Mouse (Mus musculus) limb, embryonic 13.5 days (tissue): Measurements from ENCODE around the gene Lama2. TPM values are rescaled to one million over a fixed set of nuclear protein-coding genes. Genes with fewer than 3 reads are reported as not detected.

Experiments used
- ATAC-seq: fragments of 200-750 bp; cut with Nextera tagmentation; 2 replicates; pipeline ENCODE4 v1.8.0; 2017; ENCODE audit warnings: low read depth, moderate number of reproducible peaks, moderate TSS enrichment; ENCODE audit not compliant: low FRiP score
- H3K27ac ChIP-seq: fragments of 300-500 bp; sonication (generic); 2 replicates; pipeline ENCODE4 v1.5.1; 2015; ENCODE audit warnings: inconsistent platforms, mild to moderate bottlenecking, moderate library complexity
- H3K27me3 ChIP-seq: fragments of 300-500 bp; sonication (generic); 2 replicates; pipeline ENCODE4 v1.6.1; 2015; ENCODE audit warnings: mild to moderate bottlenecking, inconsistent platforms
- H3K36me3 ChIP-seq: fragments of 300-500 bp; sonication (generic); 2 replicates; pipeline ENCODE4 v1.6.1; 2015; ENCODE audit warnings: inconsistent platforms, mild to moderate bottlenecking, moderate library complexity
- H3K4me1 ChIP-seq: fragments of 300-500 bp; sonication (generic); 2 replicates; pipeline ENCODE4 v1.6.1; 2015; ENCODE audit warnings: inconsistent platforms
- H3K4me2 ChIP-seq: fragments of 300-500 bp; sonication (generic); replicated peaks from 2 replicates; pipeline ENCODE4 v1.6.1; 2015; ENCODE audit warnings: inconsistent platforms, mild to moderate bottlenecking, moderate library complexity
- H3K4me3 ChIP-seq: fragments of 300-500 bp; sonication (generic); 2 replicates; pipeline ENCODE4 v1.5.1; 2015; ENCODE audit warnings: moderate library complexity, mild to moderate bottlenecking, inconsistent platforms
- H3K9ac ChIP-seq: fragments of 300-500 bp; sonication (generic); 2 replicates; pipeline ENCODE4 v1.6.1; 2015; ENCODE audit warnings: mild to moderate bottlenecking, inconsistent platforms
- H3K9me3 ChIP-seq: fragments of 300-500 bp; sonication (generic); 2 replicates; pipeline ENCODE4 v1.6.1; 2016; ENCODE audit warnings: inconsistent platforms
- WGBS: fragments of 180-500 bp; shearing (Covaris S2); methylation state at CpG from one replicate; pipeline ENCODE4 v1.1.7; 2015; 5-methylcytosine and 5-hydroxymethylcytosine counted together
- polyA plus RNA-seq: library from polyadenylated mRNA; unstranded; fragments of >200 nt; fragmentation: Nextera tagmentation; extraction: Ambion mirVana; gene quantifications from 2 replicates; pipeline ENCODE4 v1.2.1, GENCODE M21; 2015

The Lama2 gene
- polyA plus RNA-seq, 1 experiment from 2014 or later: 12.8 TPM

- Histone ChIP-seq H3K4me2 (no peak overlapping the region), H3K27ac (no peak overlapping the region), H3K36me3 (no peaks in the 10 kb centered on the region), H3K9me3 (no peaks in the 10 kb centered on the region), H3K4me1 (no peaks in the 10 kb centered on the region), H3K27me3 (no peaks in the 10 kb centered on the region), H3K9ac (no peak overlapping the region), H3K4me3 (no peak overlapping the region)
- ATAC-seq: no peak
- WGBS: 77% methylated on average over 3 of the region's 3 CpGs
Measured at GRCm38 (mm10) chr10:27508847-27509459, 110.6 kb downstream of the Lama2 start.

DNA sequence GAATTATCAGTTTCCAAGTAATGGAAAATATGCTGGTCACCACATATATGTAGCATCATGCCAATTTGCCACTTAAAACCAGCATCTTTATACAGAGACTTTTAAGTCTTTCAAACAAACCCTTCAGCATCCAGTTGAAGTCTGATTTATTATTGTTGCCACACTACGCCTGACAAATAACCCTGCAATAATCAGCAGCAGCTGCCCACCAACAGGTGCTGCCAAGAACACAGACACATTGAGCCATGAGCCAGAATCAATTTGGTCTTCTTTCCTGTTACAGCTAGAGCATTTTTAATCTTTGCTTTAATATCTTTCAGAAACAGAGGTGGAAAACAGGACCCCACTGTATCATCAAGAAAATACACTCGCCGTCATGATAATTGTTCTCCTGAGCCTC, 118.7 kb downstream of the Lama2 start:
- Histone ChIP-seq H3K36me3 (no peaks in the 10 kb centered on the region), H3K9ac (no peak overlapping the region), H3K27ac (no peak overlapping the region), H3K4me3 (no peak overlapping the region), H3K4me2 (no peak overlapping the region), H3K9me3 (no peaks in the 10 kb centered on the region), H3K27me3 (no peaks in the 10 kb centered on the region), H3K4me1 (no peaks in the 10 kb centered on the region)
- WGBS: 34% methylated on average over 3 of the region's 3 CpGs
- ATAC-seq: no peak; the same call in 1 of the 2 replicates

GRCm38 (mm10) chr10:27488452-27488851, 131.1 kb downstream of the Lama2 start:
- Histone ChIP-seq H3K4me1 (no peaks in the 10 kb centered on the region), H3K27me3 (no peaks in the 10 kb centered on the region), H3K4me2 (no peak overlapping the region), H3K9me3 (no peaks in the 10 kb centered on the region), H3K9ac (no peak overlapping the region), H3K27ac (no peak overlapping the region), H3K4me3 (no peak overlapping the region), H3K36me3 (no peaks in the 10 kb centered on the region)
- 77% methylated on average over 1 of the region's 1 CpGs for WGBS
- ATAC-seq: no peak

- H3K9ac ChIP-seq: no peak overlapping the region
- H3K9me3 ChIP-seq: no peaks in the 10 kb centered on the region
- 33% methylated on average over 1 of the region's 1 CpGs for WGBS
- no peak overlapping the region for H3K4me2 ChIP-seq
- no peaks in the 10 kb centered on the region for H3K27me3 ChIP-seq
- peak; percentile 78 for ATAC-seq
- H3K36me3 ChIP-seq: no peaks in the 10 kb centered on the region
- no peak overlapping the region for H3K27ac ChIP-seq
- no peaks in the 10 kb centered on the region for H3K4me1 ChIP-seq
- H3K4me3 ChIP-seq: no peak overlapping the region
Measured at GRCm38 (mm10) chr10:27484041-27484440, 135.5 kb downstream of the Lama2 start.

DNA sequence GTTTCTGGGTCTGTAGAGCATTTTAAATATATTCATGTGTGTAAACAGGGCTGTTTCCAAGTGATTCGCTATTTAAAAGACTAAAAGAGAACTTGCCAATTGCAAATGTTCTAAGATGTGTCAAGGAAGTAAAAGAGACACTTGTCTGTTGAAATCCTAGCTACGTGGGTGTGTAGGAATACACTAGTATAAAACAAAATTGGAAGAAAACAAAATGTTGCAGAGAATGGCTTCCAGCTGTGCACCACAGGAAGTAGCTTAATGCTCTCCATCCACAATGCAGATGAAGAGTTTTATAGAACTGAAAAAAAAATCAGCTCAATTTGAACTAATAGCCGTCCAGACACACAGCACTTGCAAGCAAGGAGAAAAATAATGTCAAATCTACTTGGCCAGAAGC, 144.0 kb downstream of the Lama2 start:
- H3K9ac ChIP-seq: no peak overlapping the region
- peaks cover 4% of the 10 kb centered on the region; the same call in 1 of the 2 replicates for H3K4me1 ChIP-seq
- H3K27me3 ChIP-seq: no peaks in the 10 kb centered on the region
- H3K9me3 ChIP-seq: no peaks in the 10 kb centered on the region
- H3K4me2 ChIP-seq: no peak overlapping the region
- 23% methylated on average over 3 of the region's 3 CpGs for WGBS
- no peaks in the 10 kb centered on the region for H3K36me3 ChIP-seq
- H3K27ac ChIP-seq: no peak overlapping the region
- no peak overlapping the region for H3K4me3 ChIP-seq
- no peak for ATAC-seq

DNA sequence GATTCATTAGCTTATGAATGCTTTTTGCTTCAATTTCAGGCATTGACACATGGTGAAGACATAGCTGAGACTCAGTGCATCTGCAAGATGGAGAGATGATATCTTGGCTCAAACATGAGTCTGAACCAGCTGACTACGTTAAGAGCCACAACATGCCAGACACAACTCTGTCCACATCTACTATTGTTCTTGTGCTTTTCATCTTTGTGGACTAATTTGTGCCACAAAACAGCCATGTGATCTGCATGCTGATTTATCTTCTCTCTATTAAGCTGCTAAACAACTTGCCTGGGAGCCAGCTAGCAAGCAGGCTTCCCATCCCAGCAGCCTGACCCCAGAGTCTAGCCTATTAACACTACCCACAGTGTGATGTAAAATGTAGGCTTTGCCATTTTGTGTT, 151.3 kb downstream of the Lama2 start:
- H3K9me3 ChIP-seq: no peaks in the 10 kb centered on the region
- H3K9ac ChIP-seq: no peak overlapping the region
- ATAC-seq: no peak
- no peaks in the 10 kb centered on the region for H3K27me3 ChIP-seq
- 72% methylated on average over 1 of the region's 1 CpGs for WGBS
- H3K4me1 ChIP-seq: no peaks in the 10 kb centered on the region
- H3K4me3 ChIP-seq: no peak overlapping the region
- no peak overlapping the region for H3K27ac ChIP-seq
- H3K4me2 ChIP-seq: no peak overlapping the region
- no peaks in the 10 kb centered on the region for H3K36me3 ChIP-seq

DNA sequence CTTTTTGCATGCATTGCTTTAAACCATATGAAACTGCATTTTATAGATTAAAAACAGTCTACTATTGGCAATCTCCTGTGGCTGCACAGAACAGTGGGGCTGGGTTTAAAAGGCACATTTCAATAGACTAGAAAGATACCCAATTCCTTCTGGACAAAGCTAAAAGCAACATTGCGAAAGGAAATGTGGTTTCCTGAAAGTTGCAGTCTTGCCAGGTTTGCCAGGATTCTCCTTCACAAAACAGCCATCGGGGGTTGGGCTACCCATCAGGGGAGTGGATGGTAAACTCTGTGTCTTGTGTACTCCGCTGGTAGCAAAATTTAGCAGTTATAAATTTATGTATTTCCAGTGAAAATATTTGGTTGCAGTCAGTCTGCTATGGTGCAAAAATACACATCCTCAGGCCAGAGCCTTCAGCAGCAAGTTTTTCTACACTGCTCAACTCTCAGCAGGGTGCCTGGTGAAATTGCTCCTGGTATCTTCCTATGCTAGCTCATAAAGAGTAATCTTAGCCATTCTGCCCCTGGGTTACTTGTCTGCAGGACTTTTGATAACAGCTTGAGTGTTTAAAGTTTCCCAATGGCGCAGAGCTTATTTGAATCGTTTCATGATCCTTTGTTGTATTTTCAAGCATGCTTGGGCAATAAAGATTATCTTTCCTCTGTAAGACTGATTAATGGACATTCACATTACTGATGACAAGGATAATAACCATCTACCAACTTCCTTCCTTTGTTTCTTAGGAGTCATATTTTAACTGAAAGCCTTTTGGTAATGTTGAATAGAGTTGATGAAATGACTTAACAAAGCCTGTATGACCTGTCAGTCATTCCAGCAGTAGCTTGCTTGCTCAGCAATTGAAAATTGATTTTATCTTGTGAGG, 205.7 kb downstream of the Lama2 start:
- Histone ChIP-seq H3K9ac (no peak overlapping the region), H3K36me3 (no peaks in the 10 kb centered on the region), H3K4me1 (no peaks in the 10 kb centered on the region), H3K4me3 (no peak overlapping the region), H3K4me2 (no peak overlapping the region), H3K9me3 (no peaks in the 10 kb centered on the region), H3K27me3 (no peaks in the 10 kb centered on the region), H3K27ac (no peak overlapping the region)
- WGBS: 65% methylated on average over 5 of the region's 5 CpGs
- ATAC-seq: no peak

DNA sequence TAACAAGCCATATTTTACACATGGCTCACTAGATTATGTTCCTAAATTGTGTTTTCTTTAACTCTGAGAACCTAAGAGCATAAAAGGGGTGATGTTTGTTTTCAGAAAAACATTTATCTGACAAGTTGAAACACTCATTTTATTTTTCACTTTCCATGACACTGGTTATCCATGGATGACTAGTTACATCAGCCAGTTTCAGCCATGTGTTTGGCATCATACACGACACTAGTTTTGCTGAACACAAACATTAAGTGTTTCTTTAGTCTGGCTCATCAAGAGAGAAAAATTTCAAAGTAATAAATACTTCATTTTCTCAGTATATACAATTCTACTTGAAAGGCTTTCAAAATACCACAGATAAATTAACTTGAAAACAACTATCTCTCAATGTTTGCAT, 228.8 kb downstream of the Lama2 start:
- no peaks in the 10 kb centered on the region for H3K36me3 ChIP-seq
- no peaks in the 10 kb centered on the region for H3K4me1 ChIP-seq
- no peaks in the 10 kb centered on the region for H3K27me3 ChIP-seq
- no peaks in the 10 kb centered on the region for H3K9me3 ChIP-seq
- WGBS: 89% methylated on average over 1 of the region's 1 CpGs
- no peak overlapping the region for H3K4me3 ChIP-seq
- no peak overlapping the region for H3K9ac ChIP-seq
- no peak overlapping the region for H3K4me2 ChIP-seq
- no peak overlapping the region for H3K27ac ChIP-seq
- no peak for ATAC-seq

- no peak overlapping the region for H3K4me2 ChIP-seq
- no peaks in the 10 kb centered on the region for H3K27me3 ChIP-seq
- no peak overlapping the region for H3K27ac ChIP-seq
- H3K9me3 ChIP-seq: no peaks in the 10 kb centered on the region
- H3K4me3 ChIP-seq: no peak overlapping the region
- no peaks in the 10 kb centered on the region for H3K4me1 ChIP-seq
- H3K36me3 ChIP-seq: no peaks in the 10 kb centered on the region
- WGBS: 43% methylated on average over 1 of the region's 1 CpGs
- H3K9ac ChIP-seq: no peak overlapping the region
- ATAC-seq: no peak
Measured at GRCm38 (mm10) chr10:27387531-27387930, 232.0 kb downstream of the Lama2 start.

DNA sequence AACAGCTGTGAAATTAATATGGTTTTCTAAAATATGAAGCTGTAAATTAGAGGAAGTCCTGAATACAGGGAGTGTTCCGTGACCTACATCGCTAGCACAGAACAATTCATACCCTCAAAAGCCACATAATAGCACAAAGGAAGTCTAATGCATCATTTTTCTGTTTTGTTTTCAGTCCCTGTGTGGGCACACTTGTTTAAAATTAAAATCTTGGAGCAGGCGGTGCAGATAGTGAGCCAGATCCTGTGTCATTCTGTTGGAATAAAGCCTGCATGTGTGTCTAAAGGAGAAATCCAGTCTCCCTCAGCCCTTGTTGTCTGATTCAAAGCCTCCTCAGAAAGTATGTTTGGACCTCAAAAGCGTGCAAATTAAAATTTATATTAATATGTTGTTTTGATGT, 234.9 kb downstream of the Lama2 start:
- no peak overlapping the region for H3K9ac ChIP-seq
- H3K27me3 ChIP-seq: no peaks in the 10 kb centered on the region
- no peaks in the 10 kb centered on the region for H3K9me3 ChIP-seq
- H3K27ac ChIP-seq: no peak overlapping the region
- H3K36me3 ChIP-seq: no peaks in the 10 kb centered on the region
- 79% methylated on average over 4 of the region's 4 CpGs for WGBS
- H3K4me3 ChIP-seq: no peak overlapping the region
- no peak overlapping the region for H3K4me2 ChIP-seq
- H3K4me1 ChIP-seq: no peaks in the 10 kb centered on the region
- no peak for ATAC-seq

DNA sequence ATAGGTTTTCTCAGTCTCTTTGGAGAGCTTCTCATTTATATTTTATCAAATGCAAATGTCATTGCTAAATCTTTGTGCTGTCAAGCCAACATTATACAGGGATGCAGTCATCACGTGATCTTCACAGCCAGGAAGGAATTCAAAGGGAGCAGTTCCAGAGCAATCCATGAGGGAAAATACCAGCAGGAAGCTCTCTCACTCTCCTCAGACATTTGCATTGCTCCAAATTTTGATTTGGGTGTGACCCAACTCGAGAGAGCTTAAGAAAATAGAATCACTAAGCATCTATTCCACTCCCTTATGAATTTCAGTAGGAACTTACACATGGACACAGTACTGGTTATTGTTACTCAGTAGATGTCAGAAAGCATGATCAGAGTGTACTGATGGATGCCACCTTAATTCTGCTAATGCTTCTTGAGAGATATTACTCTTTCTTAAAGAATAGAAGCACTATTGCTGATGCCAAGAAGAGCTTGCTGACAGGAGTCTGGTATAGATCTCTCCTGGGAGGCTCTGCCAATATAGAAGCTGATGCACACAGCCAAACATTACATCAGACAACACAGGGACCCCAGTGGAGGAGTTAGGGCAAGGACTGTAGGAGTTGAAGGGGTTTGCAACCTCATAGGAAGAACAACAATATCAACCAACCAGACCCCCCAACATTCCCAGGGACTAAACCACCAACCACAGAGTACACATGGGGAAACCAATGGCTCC, 236.5 kb downstream of the Lama2 start:
- WGBS: 63% methylated on average over 2 of the region's 2 CpGs
- Histone ChIP-seq H3K4me2 (no peak overlapping the region), H3K4me3 (no peak overlapping the region), H3K27me3 (no peaks in the 10 kb centered on the region), H3K27ac (no peak overlapping the region), H3K9ac (no peak overlapping the region), H3K4me1 (no peaks in the 10 kb centered on the region), H3K36me3 (no peaks in the 10 kb centered on the region), H3K9me3 (no peaks in the 10 kb centered on the region)
- no peak for ATAC-seq

DNA sequence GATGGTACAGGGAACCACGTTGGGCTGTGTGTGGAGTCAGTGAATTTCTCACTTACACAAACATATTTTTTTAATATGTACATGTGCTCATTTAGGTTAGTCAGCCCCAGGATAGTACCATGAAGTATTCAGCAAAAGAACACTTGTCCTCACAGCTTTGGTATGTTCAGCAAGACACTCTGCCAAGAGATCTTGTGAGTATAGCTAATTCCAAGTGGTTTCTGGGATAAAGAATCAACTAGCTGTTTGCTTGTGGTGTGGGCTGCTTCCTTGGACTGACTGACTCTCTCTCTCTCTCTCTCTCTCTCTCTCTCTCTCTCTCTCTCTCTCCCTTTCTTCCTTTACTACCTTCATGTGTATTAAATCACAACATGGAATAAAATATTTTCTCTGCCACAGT, 241.3 kb downstream of the Lama2 start:
- ATAC-seq: no peak
- Histone ChIP-seq H3K4me2 (no peak overlapping the region), H3K4me1 (no peaks in the 10 kb centered on the region), H3K27me3 (no peaks in the 10 kb centered on the region), H3K27ac (no peak overlapping the region), H3K9me3 (no peaks in the 10 kb centered on the region), H3K4me3 (no peak overlapping the region), H3K36me3 (no peaks in the 10 kb centered on the region), H3K9ac (no peak overlapping the region)
- WGBS: 48% methylated on average over 1 of the region's 1 CpGs
